Mouse (Mus musculus): ENCODE results near the gene Dab1. TPM values are rescaled to one million over a fixed set of nuclear protein-coding genes. Genes with fewer than 3 reads are reported as not detected.

Gene Dab1
- polyA plus RNA-seq, 1 experiment from 2014 or later, result 0.39 TPM

DNA sequence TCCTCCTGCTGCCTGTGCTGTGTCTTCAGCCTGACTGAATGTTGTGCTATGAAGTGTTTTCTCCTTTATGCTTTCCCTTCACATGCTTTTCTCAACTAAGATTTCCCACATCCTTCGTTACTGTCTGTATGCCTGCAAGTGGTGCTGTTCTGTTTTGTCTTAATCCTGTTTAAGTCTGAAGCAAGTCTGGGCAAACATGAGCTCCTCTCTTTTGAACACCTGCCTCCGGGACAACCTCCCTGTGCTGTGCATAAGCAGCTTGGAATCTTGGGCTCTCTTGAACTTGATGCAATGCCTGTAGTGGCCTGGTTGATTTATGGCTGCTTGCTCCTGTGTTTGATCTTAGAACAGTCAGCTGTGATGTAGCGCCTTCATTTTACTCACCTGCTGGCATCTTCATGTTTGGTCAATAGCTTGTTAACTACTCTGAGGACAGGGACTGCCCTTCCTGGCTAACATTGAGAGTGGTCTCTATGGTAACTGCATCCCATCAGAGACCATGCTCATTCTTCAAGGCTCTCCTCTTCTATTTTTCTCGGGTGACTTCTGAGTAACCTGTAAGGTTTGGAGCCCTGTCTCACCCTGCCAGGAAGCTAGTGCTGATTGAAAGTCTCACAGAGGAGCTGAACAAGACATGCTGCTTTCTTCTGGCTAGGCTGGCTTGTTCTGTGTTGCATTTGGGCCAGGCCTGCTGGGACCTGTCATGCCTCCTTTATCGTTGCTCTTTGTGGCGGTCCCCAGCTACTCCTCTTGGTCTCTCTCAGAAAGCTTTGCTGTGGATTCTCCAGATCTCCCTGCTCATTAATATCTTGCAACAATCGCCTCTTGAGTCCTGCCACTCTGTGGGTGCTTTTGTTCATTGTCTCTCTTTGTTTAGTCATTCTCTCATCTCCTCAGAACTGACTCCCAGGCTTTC lies 342.2 kb downstream of the Dab1 start:
- no peaks in the 10 kb centered on the region for H3K9me3 ChIP-seq (ENCODE audit: low read length)
- H3K36me3 ChIP-seq (ENCODE audit: insufficient read depth, low read length), result no peaks in the 10 kb centered on the region
- no peaks in the 10 kb centered on the region for H3K27me3 ChIP-seq (replicated peaks; ENCODE audit: insufficient read depth, low read length)
- DNase-seq (ENCODE audit: low spot score), result no peak
- 70% methylated on average over 7 of the region's 7 CpGs for WGBS
- no peak overlapping the region for H3K9ac ChIP-seq (replicated peaks; ENCODE audit: low read depth)
- H3K4me1 ChIP-seq (ENCODE audit: insufficient read depth, low read depth, low read length), result no peaks in the 10 kb centered on the region
- TF ChIP-seq CTCF (IDR thresholded peaks at IDR 0.05) (no peak), EP300 (IDR thresholded peaks at IDR 0.05) (no peak)
- no peak overlapping the region for H3K4me3 ChIP-seq (ENCODE audit: low read depth, low read length)
- H3K4me2 ChIP-seq (replicated peaks; ENCODE audit: low read depth, low read length), result no peak overlapping the region
- no peak for ATAC-seq
- no peak overlapping the region for H3K27ac ChIP-seq (ENCODE audit: low read length)

GRCm38 (mm10) chr4:103969906-103970305 lies 350.7 kb downstream of the Dab1 start:
- no peaks in the 10 kb centered on the region for H3K27me3 ChIP-seq (replicated peaks; ENCODE audit: insufficient read depth, low read length)
- no peak overlapping the region for H3K9ac ChIP-seq (replicated peaks; ENCODE audit: low read depth)
- no peak for DNase-seq (ENCODE audit: low spot score)
- ATAC-seq, result no peak
- no peaks in the 10 kb centered on the region for H3K4me1 ChIP-seq (ENCODE audit: insufficient read depth, low read depth, low read length)
- no peak overlapping the region for H3K27ac ChIP-seq (ENCODE audit: low read length)
- no peaks in the 10 kb centered on the region for H3K36me3 ChIP-seq (ENCODE audit: insufficient read depth, low read length)
- H3K4me2 ChIP-seq (replicated peaks; ENCODE audit: low read depth, low read length), result no peak overlapping the region
- WGBS, result 58% methylated on average over 9 of the region's 9 CpGs
- no peak overlapping the region for H3K4me3 ChIP-seq (ENCODE audit: low read depth, low read length)
- H3K9me3 ChIP-seq (ENCODE audit: low read length), result no peaks in the 10 kb centered on the region
- TF ChIP-seq EP300 (IDR thresholded peaks at IDR 0.05) (no peak), CTCF (IDR thresholded peaks at IDR 0.05) (no peak)

- 60% methylated on average over 2 of the region's 2 CpGs for WGBS
- TF ChIP-seq EP300 (IDR thresholded peaks at IDR 0.05) (no peak), CTCF (IDR thresholded peaks at IDR 0.05) (no peak)
Measured at GRCm38 (mm10) chr4:103974536-103974935, 355.4 kb downstream of the Dab1 start.

DNA sequence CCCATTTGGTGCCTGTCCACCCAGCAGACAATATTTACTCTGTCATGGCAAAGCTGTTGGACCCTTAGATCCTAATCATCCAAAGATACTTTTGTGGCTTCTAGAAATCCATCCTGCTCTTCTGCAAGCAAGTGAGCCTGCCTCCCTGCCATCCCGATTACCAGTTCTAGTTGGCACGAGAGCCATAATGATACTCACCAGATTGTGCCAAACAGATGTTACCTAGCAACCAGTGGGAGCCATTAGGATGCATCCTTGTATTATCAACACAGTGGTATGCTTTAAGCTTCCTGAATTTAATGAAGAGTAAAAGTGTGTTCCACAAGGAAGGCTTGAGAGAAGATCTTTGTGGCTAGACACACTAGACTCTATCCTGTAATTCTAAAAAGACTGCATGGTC lies 355.8 kb downstream of the Dab1 start:
- ATAC-seq (no peak), DNase-seq (ENCODE audit: low spot score) (no peak)
- Histone ChIP-seq H3K9ac (replicated peaks; ENCODE audit: low read depth) (no peak overlapping the region), H3K27ac (ENCODE audit: low read length) (no peak overlapping the region), H3K36me3 (ENCODE audit: insufficient read depth, low read length) (no peaks in the 10 kb centered on the region), H3K4me1 (ENCODE audit: insufficient read depth, low read depth, low read length) (no peaks in the 10 kb centered on the region), H3K27me3 (replicated peaks; ENCODE audit: insufficient read depth, low read length) (no peaks in the 10 kb centered on the region), H3K4me3 (ENCODE audit: low read depth, low read length) (no peak overlapping the region), H3K4me2 (replicated peaks; ENCODE audit: low read depth, low read length) (no peak overlapping the region), H3K9me3 (ENCODE audit: low read length) (no peaks in the 10 kb centered on the region)
- TF ChIP-seq CTCF (IDR thresholded peaks at IDR 0.05) (no peak), EP300 (IDR thresholded peaks at IDR 0.05) (no peak)
- WGBS, result 74% methylated on average over 2 of the region's 2 CpGs

More at GRCm38 (mm10) chr4:103974536-103974935, 355.4 kb downstream of the Dab1 start:
- Histone ChIP-seq H3K36me3 (ENCODE audit: insufficient read depth, low read length) (no peaks in the 10 kb centered on the region), H3K27ac (ENCODE audit: low read length) (no peak overlapping the region), H3K27me3 (replicated peaks; ENCODE audit: insufficient read depth, low read length) (no peaks in the 10 kb centered on the region), H3K9me3 (ENCODE audit: low read length) (no peaks in the 10 kb centered on the region), H3K4me2 (replicated peaks; ENCODE audit: low read depth, low read length) (no peak overlapping the region), H3K9ac (replicated peaks; ENCODE audit: low read depth) (no peak overlapping the region), H3K4me3 (ENCODE audit: low read depth, low read length) (no peak overlapping the region), H3K4me1 (ENCODE audit: insufficient read depth, low read depth, low read length) (no peaks in the 10 kb centered on the region)
- DNase-seq (ENCODE audit: low spot score) (no peak), ATAC-seq (no peak)

DNA sequence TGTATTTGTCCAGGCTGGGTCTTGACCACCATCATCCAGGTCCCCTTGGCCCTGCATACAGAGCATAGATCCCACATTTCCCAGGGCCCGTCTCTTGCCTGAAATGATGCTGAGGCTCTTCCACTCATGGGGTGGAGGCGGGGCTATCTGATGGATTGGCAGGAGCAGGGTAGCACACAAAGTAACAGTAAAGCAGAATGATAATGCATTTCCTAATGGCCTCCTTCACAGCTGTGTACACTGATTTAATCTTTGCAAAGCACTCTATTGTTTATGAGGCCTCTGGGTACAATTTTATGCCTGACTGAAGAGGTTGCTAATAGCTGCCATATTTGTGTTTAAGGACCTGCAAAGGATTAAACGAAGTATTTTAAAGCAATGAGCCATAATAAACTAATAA lies 374.7 kb downstream of the Dab1 start:
- H3K27ac ChIP-seq (ENCODE audit: low read length), result no peak overlapping the region
- no peaks in the 10 kb centered on the region for H3K27me3 ChIP-seq (replicated peaks; ENCODE audit: insufficient read depth, low read length)
- TF ChIP-seq CTCF (IDR thresholded peaks at IDR 0.05), result no peak
- no peak for TF ChIP-seq EP300 (IDR thresholded peaks at IDR 0.05)
- no peak for ATAC-seq
- no peaks in the 10 kb centered on the region for H3K9me3 ChIP-seq (ENCODE audit: low read length)
- no peak overlapping the region for H3K9ac ChIP-seq (replicated peaks; ENCODE audit: low read depth)
- no peaks in the 10 kb centered on the region for H3K36me3 ChIP-seq (ENCODE audit: insufficient read depth, low read length)
- H3K4me3 ChIP-seq (ENCODE audit: low read depth, low read length), result no peak overlapping the region
- WGBS, result 76% methylated on average over 3 of the region's 3 CpGs
- no peak overlapping the region for H3K4me2 ChIP-seq (replicated peaks; ENCODE audit: low read depth, low read length)
- no peak for DNase-seq (ENCODE audit: low spot score)
- H3K4me1 ChIP-seq (ENCODE audit: insufficient read depth, low read depth, low read length), result no peaks in the 10 kb centered on the region

- Histone ChIP-seq H3K9ac (replicated peaks; ENCODE audit: low read depth) (no peak overlapping the region), H3K9me3 (ENCODE audit: low read length) (no peaks in the 10 kb centered on the region), H3K4me1 (ENCODE audit: insufficient read depth, low read depth, low read length) (no peaks in the 10 kb centered on the region), H3K4me2 (replicated peaks; ENCODE audit: low read depth, low read length) (no peak overlapping the region), H3K36me3 (ENCODE audit: insufficient read depth, low read length) (no peaks in the 10 kb centered on the region), H3K4me3 (ENCODE audit: low read depth, low read length) (no peak overlapping the region), H3K27me3 (replicated peaks; ENCODE audit: insufficient read depth, low read length) (no peaks in the 10 kb centered on the region), H3K27ac (ENCODE audit: low read length) (no peak overlapping the region)
- ATAC-seq (no peak), DNase-seq (ENCODE audit: low spot score) (no peak)
- WGBS, result 71% methylated on average over 1 of the region's 1 CpGs
- TF ChIP-seq EP300 (IDR thresholded peaks at IDR 0.05) (no peak), CTCF (IDR thresholded peaks at IDR 0.05) (no peak)
Measured at GRCm38 (mm10) chr4:103994406-103994805, 375.2 kb downstream of the Dab1 start.
